Mouse (Mus musculus): ENCODE results near the gene Ss18l1.

Gene Ss18l1

DNA sequence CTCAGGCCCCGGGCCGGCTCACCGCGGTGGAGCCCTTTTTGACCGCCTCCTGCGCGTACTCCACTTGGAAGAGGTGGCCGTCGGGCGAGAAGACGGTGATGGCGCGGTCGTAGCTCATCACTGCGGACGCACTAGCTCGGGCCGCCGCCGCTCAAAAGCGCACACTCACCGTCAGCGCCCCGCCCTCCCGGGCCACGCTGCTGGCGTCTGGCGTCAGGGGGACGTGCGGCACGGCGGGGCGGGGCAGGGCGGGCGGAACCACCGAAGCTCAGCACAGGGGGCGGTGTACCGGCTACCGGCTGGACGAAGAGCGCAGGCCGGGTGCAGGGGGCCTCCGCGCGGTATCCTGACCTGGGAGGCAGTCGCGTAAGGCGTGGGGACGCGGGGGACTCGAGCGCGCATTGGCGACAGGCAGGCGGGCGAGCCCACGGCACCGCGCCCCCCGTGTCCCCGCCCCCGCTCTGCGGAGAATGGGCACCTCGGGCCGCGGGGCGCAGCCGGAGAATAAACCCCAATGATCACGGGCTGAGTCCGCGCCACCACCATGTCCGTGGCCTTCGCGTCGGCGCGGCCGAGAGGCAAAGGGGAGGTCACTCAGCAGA is at the start of gene Ss18l1, which contains the start of gene Psma7:
Gene Ss18l1 (plus strand): TSS at position 254 of the 602 bp plus-strand sequence.
Gene Psma7 (minus strand): TSS at position 178 of the 602 bp plus-strand sequence.
- DNase-seq, result peak; percentile 92 to 94

DNA sequence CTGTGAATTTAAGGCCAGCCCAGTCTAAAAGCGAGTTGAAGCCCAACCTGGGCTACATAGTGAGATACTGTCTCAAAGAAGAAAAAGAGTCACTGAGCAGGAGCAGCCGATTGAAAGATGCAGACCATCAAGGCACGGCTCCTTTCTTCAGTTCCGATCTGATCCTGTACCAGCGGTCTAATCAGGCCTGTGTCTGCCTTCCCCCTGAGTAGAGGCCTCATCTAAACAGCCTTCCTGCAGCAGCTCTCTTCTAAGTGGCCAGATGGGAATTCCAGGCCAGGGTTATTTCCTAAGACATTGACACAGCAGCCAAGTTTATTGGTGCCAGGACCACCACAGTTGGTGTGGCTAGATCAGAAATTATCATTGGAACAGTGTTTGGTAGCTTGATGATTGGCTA is 49.2 kb upstream of the Ss18l1 start:
- DNase-seq, result no peak

DNA sequence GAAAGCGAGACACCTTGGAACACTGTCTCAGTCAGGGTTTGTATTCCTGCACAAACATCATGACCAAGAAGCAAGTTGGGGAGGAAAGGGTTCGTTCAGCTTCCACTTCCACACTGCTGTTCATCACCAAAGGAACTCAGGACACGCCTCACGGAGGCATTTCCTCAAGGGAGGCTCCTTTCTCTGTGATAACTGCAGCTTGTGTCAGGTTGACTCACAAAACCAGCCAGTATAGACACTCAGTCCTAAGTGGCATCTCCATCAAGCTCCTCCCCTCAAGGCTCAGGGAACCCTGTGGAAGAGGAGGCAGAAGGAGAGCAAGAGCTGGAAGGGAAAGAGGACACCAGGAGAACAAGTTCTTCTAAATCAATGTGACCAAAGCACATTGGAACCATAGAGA is 43.9 kb upstream of the Ss18l1 start:
- no peak for DNase-seq

DNA sequence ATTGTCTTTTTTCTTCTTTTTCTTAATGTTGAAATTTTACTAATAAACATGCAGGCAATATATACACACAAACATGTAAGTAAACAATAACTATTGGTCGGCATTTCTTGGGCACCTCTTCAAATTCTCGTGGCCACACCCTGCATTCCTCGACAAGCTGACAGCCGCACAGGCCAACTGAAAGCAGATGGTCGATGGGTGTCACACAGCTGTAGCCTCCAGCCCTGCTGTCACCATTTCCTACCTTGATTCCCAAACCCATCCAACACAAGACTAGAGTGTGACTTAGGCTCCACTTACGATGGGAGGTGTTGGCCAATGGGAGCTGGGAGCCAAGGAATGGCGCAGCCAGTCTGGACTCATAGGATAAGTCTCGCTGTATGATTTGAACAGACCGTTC is 40.7 kb upstream of the Ss18l1 start:
- DNase-seq, result no peak

DNA sequence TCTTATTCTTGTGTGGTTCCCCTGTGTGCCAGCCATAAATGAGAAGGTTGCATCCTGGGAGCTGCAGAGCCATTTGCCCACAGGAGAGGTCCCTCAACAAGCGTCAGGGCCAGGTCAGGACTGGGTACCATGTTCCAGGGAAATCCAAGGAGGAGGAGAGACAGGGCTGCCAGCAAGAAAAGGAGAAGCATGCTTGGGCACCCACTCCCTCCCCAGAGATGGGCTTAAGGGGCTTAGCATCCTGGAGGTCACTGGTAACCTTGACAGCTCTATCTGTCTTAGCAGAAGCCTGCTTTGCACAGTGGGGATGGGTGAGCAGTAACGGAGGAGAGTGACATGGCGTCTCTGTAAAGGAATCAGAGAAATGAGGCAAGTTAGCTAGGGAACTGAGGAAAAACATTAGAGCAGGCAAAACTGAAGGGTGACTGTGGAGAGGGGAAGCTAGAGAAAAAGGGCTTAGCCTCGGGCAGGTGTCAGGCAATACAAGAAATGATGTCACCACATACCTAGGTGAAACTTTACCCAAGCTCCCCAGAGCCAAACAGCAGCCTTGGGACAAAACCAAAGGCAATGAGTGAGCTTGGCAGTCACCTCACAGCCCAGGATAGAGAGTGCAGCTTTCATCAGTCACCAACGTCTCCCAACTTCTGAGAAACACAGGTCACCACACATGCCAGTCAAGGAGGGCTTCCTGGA is 36.5 kb upstream of the Ss18l1 start:
- no peak for DNase-seq

DNA sequence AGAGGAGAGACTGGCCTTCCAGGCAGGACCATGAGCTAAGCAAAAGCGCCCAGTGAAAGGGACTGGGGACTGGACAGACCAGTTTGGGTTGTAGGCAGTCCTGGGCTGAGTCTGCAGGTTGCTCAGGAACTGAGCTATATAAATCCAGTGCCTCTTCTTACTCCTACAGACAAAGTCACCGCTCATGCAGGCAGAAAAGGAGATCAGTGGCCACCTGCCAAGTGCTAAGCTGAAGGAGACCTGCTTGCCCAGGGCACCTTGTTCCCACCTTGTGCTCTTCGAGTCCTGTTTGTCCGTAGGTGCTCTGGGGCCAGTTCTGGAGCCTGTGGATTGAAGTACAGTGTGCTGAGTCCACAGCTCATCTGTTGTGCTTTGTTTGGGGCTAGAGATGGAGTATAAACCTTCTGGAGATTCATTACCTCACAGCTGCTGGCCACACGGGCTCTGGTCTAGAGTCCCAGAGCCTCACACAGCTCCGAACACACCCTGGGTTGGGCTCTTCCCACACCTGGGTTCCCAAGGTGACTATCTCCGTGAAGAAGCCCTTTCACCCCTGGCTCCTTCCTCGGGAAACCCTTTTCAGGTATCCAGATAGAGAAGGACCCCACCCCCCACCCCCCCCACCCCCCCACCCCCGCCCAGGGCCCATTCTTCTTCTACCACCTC is 35.8 kb upstream of the Ss18l1 start:
- no peak for DNase-seq

DNA sequence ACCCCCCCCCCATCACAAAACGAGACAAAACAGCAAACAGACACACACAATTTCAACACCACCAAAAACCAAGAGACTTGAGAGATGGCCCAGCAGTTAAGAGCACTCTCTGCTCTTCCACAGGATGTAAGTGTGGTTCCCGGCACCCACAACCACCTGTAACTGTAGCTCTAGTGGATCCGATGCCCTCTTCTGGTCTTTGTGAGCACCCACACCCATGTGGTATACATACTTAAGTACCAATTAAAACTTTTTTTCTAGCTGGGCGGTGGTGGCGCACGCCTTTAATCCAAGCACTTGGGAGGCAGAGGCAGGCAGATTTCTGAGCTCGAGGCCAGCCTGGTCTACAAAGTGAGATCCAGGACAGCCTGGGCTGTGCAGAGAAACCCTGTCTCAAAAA is 31.6 kb upstream of the Ss18l1 start:
- no peak for DNase-seq

DNA sequence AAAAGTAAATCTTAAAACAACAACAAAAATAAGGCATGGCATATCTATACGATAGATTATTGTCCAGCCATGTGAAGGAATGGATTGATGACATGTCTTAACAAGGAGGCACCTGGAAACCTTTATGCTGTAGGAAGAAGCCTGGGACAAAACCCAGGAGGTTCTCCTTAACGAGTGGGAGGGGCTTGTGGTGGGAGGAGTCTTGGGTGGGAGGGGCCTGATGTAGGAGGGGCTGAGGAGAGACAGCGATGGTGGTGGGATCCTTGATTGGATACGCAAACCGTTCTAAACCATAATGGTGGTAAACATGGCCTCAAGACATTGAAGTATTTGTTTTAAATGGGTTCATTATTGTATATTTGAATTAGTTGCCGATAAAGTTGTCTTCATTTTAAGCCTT is 30.9 kb upstream of the Ss18l1 start:
- no peak for DNase-seq

DNA sequence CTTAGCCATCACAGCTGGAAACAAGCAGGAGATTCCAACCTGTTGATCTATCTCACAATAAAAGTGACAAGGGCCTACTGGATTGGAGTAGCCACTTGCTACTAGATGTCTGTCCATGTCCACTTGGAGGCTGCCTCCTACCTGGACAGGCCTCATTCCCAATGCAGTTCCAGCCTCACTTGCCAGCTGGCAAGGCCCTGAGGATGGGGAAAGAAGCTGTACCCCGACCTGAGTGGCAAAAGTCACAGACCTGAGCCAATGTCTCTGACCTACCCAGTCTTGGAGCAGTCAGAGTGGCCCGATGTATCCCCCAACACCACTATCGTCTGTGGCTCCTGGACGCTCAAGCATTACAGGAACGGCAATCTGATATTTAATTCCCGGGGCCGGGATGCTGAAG is 28.6 kb upstream of the Ss18l1 start:
- DNase-seq, result no peak

DNA sequence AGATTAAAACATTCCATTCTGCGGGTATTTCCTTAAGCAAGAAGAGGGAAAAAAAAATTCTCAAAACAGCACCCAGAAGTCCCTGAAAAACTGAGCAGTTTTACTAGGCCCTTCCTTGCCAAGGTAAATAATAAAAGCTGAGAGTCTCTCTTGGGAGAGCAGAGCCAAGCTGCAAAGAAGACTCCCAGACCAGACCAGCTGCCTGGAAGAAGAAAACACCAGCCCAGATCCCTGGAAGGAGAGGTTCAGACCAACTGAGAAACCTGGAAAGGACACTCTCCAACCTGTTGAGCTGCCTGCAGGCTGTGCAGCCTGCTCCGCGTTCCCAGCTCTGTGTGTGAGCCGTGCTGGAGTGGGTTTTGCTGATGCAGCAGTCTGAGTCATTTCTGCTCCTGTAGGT is 24.7 kb upstream of the Ss18l1 start:
- DNase-seq, result no peak

DNA sequence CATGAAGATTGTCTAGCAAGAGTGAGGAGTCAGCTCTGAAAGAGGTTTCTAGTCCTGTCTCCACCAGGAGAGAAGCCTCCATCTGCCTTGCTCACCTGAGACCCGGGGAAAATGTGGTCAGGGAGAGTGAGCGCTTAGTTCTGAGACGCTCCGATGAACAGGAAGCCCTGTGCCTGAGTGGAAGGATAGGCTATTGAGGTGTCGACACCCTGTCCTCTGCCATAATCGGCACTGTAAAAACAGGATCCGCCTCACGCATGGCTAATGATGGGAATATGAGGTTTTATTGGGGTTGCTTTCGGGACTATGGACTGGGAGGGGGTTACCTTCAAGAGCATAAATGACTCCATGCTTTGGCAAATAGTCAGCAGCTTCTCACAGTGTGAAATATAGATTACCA is 23.7 kb upstream of the Ss18l1 start:
- no peak for DNase-seq

DNA sequence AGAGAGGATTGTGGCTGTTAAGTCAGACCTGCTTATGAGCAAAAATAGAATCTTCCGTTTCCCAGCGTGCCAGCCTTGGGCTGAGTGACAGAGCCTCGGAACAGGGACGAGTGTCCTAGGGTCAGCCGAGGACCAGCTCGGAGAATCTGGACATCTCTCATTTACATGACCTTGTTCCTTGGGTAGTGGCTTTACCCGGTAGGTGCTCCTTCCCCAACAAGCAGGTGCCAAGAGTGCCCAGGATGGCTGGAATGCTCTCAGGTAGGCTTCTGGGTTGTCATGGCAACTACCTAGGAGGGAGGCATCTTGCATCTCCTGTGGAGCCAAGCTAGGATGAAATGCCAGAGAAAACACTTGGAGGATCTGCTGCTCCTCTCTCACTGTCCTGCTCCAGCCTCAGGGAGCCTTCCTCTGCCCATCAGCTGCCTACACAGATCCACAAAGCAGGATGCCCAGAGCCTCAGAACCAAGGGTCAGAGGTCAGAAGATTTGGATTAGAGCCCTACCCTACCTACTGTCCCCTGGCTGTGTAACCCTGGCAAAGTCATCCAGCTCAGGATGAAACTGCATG is 22.1 kb upstream of the Ss18l1 start:
- no peak for DNase-seq

DNA sequence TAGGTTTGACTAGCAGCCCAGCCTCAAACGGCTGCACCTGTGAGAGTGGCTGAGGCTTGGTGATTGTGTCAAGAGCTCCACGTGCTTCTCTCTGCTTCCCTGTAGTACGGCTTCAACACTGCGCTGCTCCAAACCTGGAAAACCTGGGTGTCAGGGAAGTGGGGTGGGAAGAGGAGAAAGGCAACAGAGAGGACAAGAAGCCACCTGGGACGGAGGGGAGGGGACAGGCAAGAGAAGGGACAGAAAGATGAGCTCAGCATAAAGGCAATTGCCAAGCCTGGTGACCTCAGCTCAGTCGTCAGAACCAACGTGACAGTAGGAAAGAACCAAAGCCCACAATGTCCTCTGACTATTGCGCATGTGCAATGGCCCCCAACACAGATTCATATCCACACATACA is 21.4 kb upstream of the Ss18l1 start:
- no peak for DNase-seq

DNA sequence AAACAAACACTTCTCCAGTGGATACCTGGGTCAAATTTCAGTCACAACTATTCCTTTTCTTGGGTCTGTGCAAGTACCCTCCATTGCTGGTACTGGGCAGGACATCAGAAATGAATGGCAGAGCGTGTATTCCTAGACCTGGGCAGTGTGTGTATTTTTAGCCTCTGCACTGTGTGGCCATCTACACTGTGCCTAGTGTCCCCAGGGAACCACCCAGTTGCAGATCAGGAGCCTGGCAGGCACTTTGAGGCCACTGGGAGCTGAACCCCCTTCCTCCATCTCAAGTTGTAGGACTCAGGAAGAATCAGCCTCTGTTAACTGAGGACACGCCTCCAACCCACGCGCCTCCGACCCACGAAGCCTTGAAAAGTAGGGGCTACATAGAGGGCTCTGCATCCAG is 19.6 kb upstream of the Ss18l1 start:
- DNase-seq, result no peak

DNA sequence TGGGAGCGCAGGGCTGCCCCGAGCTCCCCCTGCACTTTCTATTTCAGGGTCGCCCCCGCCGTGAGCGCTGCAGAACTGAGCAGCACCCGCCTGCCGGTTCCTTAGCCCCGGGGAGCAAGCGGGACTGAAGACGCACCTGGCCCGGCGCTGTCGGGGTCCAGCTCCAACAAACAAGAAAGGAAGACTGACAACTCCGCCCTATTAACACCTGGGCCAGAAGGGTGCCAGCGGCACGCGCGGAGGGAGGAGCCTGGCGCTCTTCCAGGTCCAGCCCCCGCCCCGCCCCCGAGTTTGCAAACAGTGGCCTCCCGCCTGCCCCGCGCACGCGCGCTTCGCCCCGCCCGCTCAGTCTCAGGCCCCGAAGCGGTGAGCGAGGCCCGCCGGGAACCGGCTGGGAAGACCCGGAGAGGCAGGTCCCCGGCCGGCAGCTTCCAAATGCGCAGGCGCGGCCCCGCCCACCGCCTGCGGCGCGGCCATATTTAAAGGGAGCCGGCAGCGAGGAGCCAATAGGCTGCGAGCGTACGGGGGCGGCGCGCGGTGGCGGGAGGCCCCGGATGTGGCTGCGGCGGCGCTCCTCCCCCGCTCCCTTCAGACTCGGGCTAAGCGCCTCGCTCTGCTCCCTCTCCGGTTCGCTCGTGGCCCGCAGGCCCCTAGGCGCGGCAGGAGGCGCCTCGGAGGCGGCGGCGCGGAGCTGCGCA is 17.8 kb upstream of the Ss18l1 start, which contains the start of gene Lsm14b:
Gene Lsm14b (plus strand): TSS at position 587 of the 698 bp plus-strand sequence.
- DNase-seq, result peak; percentile 99 to 100

DNA sequence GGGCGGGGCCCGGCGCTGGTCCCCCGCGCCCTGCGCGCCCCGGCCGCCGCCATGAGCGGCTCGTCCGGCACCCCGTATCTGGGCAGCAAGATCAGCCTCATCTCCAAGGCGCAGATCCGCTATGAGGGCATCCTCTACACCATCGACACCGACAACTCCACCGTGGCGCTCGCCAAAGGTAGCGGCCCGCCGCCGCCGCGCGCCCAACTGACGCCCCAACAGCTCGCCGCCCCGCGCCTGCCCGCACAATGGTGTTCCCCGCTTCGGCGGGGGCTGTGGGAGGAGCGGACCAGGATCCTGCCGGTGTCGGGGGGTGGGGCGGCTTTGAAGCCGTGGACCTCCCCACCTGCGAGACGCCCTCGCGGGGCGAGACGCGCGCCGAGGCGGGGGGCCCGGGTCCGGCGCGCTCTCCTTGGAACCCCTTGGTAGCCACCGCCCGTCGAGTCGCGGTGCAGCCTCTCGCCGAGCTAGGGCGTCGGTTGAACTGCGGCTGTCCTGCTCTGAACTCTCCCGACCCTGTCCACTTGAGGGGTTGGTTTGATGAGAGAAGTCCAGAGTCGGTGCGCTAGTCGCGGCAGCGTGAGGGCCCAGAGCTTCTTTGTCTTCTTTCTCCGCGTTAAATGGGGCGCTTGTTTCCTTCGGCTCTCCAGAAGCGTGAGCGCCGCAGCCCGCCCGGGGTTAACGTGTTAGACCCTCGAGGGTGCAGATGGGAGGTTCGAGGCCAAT is 17.0 kb upstream of the Ss18l1 start:
- peak in 1 of 2 experiments; percentile 58 for DNase-seq

DNA sequence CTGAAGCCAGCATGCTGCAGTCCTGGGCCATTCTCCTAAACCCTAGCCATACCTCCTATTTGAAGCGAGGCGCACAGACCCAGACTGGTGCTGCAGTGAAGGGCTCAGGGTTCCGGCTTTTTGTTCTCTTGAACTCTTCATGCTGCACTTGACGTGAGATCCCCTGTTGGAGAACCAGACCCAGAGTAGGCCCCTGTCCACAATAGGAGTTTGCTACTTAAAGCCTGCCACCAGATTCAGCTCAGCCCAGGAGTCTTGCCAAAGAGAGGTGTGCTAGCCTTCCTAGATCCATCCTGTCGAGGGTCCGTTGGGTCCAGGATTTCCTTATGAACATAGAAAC is 16.5 kb upstream of the Ss18l1 start:
- DNase-seq, result no peak

DNA sequence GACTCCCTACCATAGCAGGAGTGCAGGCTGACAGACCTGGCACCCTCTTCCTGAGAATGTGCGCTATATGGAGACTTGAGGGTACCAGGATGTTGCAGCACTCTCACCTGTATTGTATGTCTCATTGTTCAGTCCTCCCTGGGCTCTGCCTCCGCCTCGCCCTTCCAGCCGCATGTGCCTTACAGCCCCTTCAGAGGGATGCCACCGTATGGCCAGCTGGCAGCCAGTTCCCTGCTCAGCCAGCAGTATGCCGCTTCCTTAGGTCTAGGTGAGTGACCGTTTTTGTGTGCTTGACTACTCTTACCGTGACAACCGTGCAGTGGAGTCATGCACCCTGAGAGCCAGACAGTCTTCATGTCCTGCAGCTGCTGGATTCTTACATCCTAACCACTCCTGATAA is 14.5 kb upstream of the Ss18l1 start:
- no peak for DNase-seq

DNA sequence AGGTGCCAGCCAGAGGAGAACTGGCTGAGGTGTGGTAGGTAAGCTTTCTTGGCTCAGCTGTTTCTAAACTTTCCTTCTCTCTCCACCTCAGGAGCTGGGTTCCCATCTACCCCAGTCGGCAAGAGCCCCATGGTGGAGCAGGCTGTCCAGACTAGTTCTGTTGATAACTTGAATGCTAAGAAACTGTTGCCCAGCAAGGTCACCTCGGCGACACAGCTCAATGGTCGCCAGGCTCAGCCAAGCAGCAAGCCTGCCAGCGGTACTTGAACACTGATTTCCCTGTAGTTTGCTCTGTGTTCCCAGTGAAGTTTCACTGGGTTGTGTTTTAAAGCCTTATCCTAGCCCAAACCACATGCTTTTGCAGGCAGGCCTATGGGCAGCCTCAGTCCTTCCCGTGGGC is 11.0 kb upstream of the Ss18l1 start:
- DNase-seq, result no peak

DNA sequence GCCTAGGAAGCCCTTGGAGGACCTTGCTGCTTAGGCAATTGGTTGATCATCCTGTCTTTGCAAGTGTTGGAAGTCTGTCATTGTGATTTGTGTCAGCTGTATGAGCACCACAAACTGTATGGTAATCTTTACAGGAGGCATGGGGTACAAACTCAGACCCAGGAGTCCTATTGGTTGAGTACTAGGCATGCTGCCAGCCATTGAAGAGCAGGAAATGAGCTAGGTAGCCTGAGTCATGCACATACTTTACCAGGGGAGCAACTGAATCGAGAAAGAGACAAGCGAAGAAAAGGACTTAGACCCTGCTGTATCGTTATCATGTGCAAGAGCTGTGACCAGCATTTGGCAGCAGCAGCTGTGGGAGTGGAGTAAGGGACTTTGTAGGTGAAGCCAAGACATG is 9.4 kb upstream of the Ss18l1 start:
- no peak for DNase-seq

DNA sequence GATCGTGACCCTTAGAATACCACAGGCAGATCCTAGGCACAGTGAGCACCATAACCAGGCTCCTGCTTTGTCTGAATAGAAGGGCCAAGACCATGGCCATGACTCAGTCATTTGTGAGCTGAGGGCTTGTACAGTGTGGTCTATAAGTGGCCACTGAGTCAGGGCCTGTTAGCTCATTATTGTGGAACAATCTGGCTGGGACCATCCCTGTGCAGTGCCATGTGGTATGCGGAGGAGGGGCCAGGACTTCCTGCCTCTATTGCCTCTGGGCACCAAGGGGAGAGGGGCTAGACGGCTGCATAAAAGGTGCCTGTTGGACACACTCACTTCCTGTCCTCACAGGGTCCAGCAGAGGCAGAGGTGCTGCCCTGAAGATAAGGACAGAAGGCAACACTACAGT is 8.4 kb upstream of the Ss18l1 start:
- DNase-seq, result no peak

DNA sequence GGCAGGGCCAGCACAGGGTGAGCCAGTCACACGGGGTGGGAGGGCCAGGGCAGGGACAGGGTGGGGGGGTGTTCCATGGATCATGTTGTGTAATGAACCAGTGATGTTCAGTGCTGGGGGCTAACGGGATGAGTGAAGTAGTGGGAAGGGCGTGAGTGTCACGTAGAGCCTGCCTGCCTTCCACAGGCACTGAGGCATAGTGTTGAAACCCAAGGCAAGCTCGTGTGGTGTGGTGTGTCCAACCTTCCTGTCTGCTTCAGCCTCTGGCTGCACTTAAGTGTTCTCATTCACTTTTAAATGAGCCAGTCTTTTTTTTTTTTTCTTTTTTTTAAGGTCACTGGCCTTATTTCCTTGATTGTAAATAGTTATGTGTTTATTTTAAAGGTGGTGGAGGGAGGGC is 7.6 kb upstream of the Ss18l1 start:
- DNase-seq, result no peak

DNA sequence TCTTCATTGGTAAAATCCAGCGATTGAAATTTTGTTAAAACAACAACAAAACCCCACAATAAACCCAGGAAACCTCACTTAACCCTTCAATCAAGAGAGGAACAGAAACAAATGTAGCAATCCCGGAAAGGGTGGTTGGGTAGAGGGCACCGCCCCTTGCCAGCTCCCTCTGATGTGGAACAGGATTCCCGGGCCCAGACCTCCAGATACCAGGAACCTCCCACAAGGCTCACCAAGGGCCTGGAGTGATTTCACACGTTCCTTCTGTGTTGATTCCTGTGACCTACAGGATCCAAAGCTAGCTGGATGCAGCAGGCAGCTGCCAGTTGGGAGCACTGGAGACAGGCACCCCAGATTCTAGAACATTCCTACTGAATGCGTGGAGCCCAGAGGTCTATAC is 1.9 kb upstream of the Ss18l1 start:
- no peak for DNase-seq

All from lung, postnatal 4 days (tissue).